Mouse (Mus musculus): Measurements from ENCODE around the gene Smpdl3b. TPM values are rescaled to one million over a fixed set of nuclear protein-coding genes. Genes with fewer than 3 reads are reported as not detected.

The Smpdl3b gene
- total and polyA plus RNA-seq, 3 experiments = 2.9 to 24.0 (median 3.6) TPM

- Histone ChIP-seq H3K27ac (ENCODE audit: insufficient read depth, low read depth) (no peak overlapping the region), H3K27me3 (replicated peaks) (no peaks in the 10 kb centered on the region), H3K4me2 (ENCODE audit: insufficient read depth, low read depth, poor library complexity, severe bottlenecking) (no peak overlapping the region), H3K36me3 (replicated peaks in 1 of 2; ENCODE audit: control insufficient read depth in 1 of 2, insufficient read depth in 1 of 2, low read length in 1 of 2) (peaks cover 11 to 21% of the 10 kb centered on the region in 2 experiments), H3K4me3 (replicated peaks in 1 of 3; ENCODE audit: low read depth in 2 of 3, low read length in 2 of 3, poor library complexity in 1 of 3) (no peak overlapping the region), H3K9ac (ENCODE audit: insufficient read depth, low read depth) (no peak overlapping the region), H3K79me2 (replicated peaks; ENCODE audit: control insufficient read depth, extremely low read depth, insufficient read depth, poor library complexity, severe bottlenecking) (no peaks in the 10 kb centered on the region), H3K4me1 (ENCODE audit: control insufficient read depth in 1 of 2, insufficient read depth in 2 of 2) (peaks cover 2 to 41% of the 10 kb centered on the region in 2 experiments; a peak in 3 of 4 replicates), H3K9me3 (replicated peaks; ENCODE audit: low read length) (no peaks in the 10 kb centered on the region)
- in situ Hi-C loops (cut with MboI; ENCODE audit: low pct_ligation_motif_present, low pct_unique_long_range_greater_than_20kb, low sequenced_read_pairs) (no loop called here), dilution Hi-C loops (cut with MboI; ENCODE audit: extremely low pct_ligation_motif_present, extremely low pct_unique_long_range_greater_than_20kb, low sequenced_read_pairs) (no loop called here)
- no peak for TF ChIP-seq CHD2 (IDR thresholded peaks at IDR 0.05; ENCODE audit: low read length)
- TF ChIP-seq ZMIZ1 (IDR thresholded peaks at IDR 0.05; ENCODE audit: low read depth, low read length) = no peak
- no peak for TF ChIP-seq MAX (IDR thresholded peaks at IDR 0.05; ENCODE audit: low read length)
- no peak for TF ChIP-seq NELFE (IDR thresholded peaks at IDR 0.05; ENCODE audit: low read depth, low read length)
- no peak; a peak in 1 of 4 replicates for TF ChIP-seq CTCF (conservative IDR thresholded peaks at IDR 0.05 in 1 of 2, IDR thresholded peaks at IDR 0.05 in 1 of 2; ENCODE audit: low read depth in 2 of 2, low read length in 2 of 2)
- TF ChIP-seq USF1 (IDR thresholded peaks at IDR 0.05; ENCODE audit: low read depth, low read length) = no peak
- no peak for TF ChIP-seq PAX5 (IDR thresholded peaks at IDR 0.05; ENCODE audit: low read length)
- TF ChIP-seq NRF1 (IDR thresholded peaks at IDR 0.05; ENCODE audit: low read depth, low read length) = no peak
- no peak for DNase-seq (ENCODE audit: extremely low read depth)
These were observed 23.8 kb downstream of the Smpdl3b start for GRCm38 (mm10) chr4:132733071-132733770.

- Histone ChIP-seq H3K27ac (ENCODE audit: insufficient read depth, low read depth) (no peak within 1 kb of the TSS), H3K4me2 (ENCODE audit: insufficient read depth, low read depth, poor library complexity, severe bottlenecking) (peak within 1 kb of the TSS; percentile 77), H3K9me3 (replicated peaks; ENCODE audit: low read length) (no peaks in the 10 kb centered on the region), H3K4me3 (replicated peaks in 1 of 3; ENCODE audit: low read depth in 2 of 3, low read length in 2 of 3, poor library complexity in 1 of 3) (peak within 1 kb of the TSS; percentile 63 to 92 (median 77)), H3K4me1 (ENCODE audit: control insufficient read depth in 1 of 2, insufficient read depth in 2 of 2) (peaks cover 2 to 41% of the 10 kb centered on the region in 2 experiments; a peak in 3 of 4 replicates), H3K9ac (ENCODE audit: insufficient read depth, low read depth) (peak within 1 kb of the TSS; percentile 46), H3K79me2 (replicated peaks; ENCODE audit: control insufficient read depth, extremely low read depth, insufficient read depth, poor library complexity, severe bottlenecking) (no peaks in the 10 kb centered on the region), H3K36me3 (replicated peaks in 1 of 2; ENCODE audit: control insufficient read depth in 1 of 2, insufficient read depth in 1 of 2, low read length in 1 of 2) (peaks cover 13 to 31% of the 10 kb centered on the region in 2 experiments), H3K27me3 (replicated peaks) (no peaks in the 10 kb centered on the region)
- peak; percentile 83 for DNase-seq (ENCODE audit: extremely low read depth)
- in situ Hi-C loops (cut with MboI; ENCODE audit: low pct_ligation_motif_present, low pct_unique_long_range_greater_than_20kb, low sequenced_read_pairs) = no loop called here
- dilution Hi-C loops (cut with MboI; ENCODE audit: extremely low pct_ligation_motif_present, extremely low pct_unique_long_range_greater_than_20kb, low sequenced_read_pairs) = no loop called here
- TF ChIP-seq KAT2A (IDR thresholded peaks at IDR 0.05; ENCODE audit: insufficient replicate concordance, low read length) = no peak
- no peak; the same call in 1 of the 2 replicates for TF ChIP-seq HCFC1 (IDR thresholded peaks at IDR 0.05; ENCODE audit: low read depth, low read length)
- TF ChIP-seq UBTF (IDR thresholded peaks at IDR 0.05; ENCODE audit: low read depth, low read length) = 0 out of 2 replicates have a peak, but pooled peaks have one; percentile 53
- no peak for TF ChIP-seq JUND (conservative IDR thresholded peaks at IDR 0.05; ENCODE audit: low read depth, low read length)
- no peak for TF ChIP-seq CHD1 (IDR thresholded peaks at IDR 0.05; ENCODE audit: low read depth, low read length)
- no peak for TF ChIP-seq JUN (IDR thresholded peaks at IDR 0.05; ENCODE audit: insufficient read depth, low read depth, low read length)
- peak; percentile 80 for TF ChIP-seq ELF1 (IDR thresholded peaks at IDR 0.05; ENCODE audit: low read depth, low read length)
- no peak for TF ChIP-seq ZKSCAN1 (IDR thresholded peaks at IDR 0.05; ENCODE audit: borderline replicate concordance, low read depth, low read length)
- TF ChIP-seq MAFK (IDR thresholded peaks at IDR 0.05; ENCODE audit: insufficient replicate concordance, low read length) = no peak
- TF ChIP-seq NELFE (IDR thresholded peaks at IDR 0.05; ENCODE audit: low read depth, low read length) = 0 out of 2 replicates have a peak, but pooled peaks have one; percentile 53
- TF ChIP-seq MAX (IDR thresholded peaks at IDR 0.05; ENCODE audit: low read length) = peak; percentile 34
- no peak for TF ChIP-seq MAZ (IDR thresholded peaks at IDR 0.05; ENCODE audit: low read depth, low read length)
- TF ChIP-seq RAD21 (IDR thresholded peaks at IDR 0.05; ENCODE audit: low read depth, low read length) = peak; percentile 18
- peak; percentile 71 for TF ChIP-seq POLR2A (IDR thresholded peaks at IDR 0.05; ENCODE audit: low read depth, low read length)
- 0 out of 2 replicates have a peak, but pooled peaks have one; percentile 36 for TF ChIP-seq POLR2AphosphoS2 (IDR thresholded peaks at IDR 0.05; ENCODE audit: low read depth, low read length)
- TF ChIP-seq SIN3A (IDR thresholded peaks at IDR 0.05; ENCODE audit: low read length) = peak; percentile 81
- no peak for TF ChIP-seq PAX5 (IDR thresholded peaks at IDR 0.05; ENCODE audit: low read length)
- no peak for TF ChIP-seq USF1 (IDR thresholded peaks at IDR 0.05; ENCODE audit: low read depth, low read length)
- 0 out of 2 replicates have a peak, but pooled peaks have one; percentile 17 for TF ChIP-seq MEF2A (IDR thresholded peaks at IDR 0.05; ENCODE audit: borderline replicate concordance, low read depth, low read length)
- no peak for TF ChIP-seq GABPA (IDR thresholded peaks at IDR 0.05; ENCODE audit: insufficient replicate concordance, low read depth, low read length)
- TF ChIP-seq EP300 (IDR thresholded peaks at IDR 0.05; ENCODE audit: low read length) = no peak
- no peak for TF ChIP-seq ZC3H11A (IDR thresholded peaks at IDR 0.05; ENCODE audit: low read depth, low read length)
- peak; percentile 36 for TF ChIP-seq SMC3 (IDR thresholded peaks at IDR 0.05; ENCODE audit: low read depth, low read length)
- TF ChIP-seq MYC (IDR thresholded peaks at IDR 0.05; ENCODE audit: low read depth, low read length) = peak; percentile 67; the same call in 1 of the 2 replicates
- TF ChIP-seq RCOR1 (conservative IDR thresholded peaks at IDR 0.05; ENCODE audit: low read depth, low read length) = no peak
- TF ChIP-seq ZNF384 (IDR thresholded peaks at IDR 0.05; ENCODE audit: low read depth, low read length) = no peak
- TF ChIP-seq CTCF (conservative IDR thresholded peaks at IDR 0.05 in 1 of 2, IDR thresholded peaks at IDR 0.05 in 1 of 2; ENCODE audit: low read depth in 2 of 2, low read length in 2 of 2) = peak in 1 of 2 experiments; percentile 39; a peak in 2 of 4 replicates
These were observed 24.8 kb downstream of the Smpdl3b start, which contains the start of gene Xkr8 for GRCm38 (mm10) chr4:132732148-132732684. TSS of gene Xkr8 (minus strand) at chr4:132732546.

Data from CH12.LX (cell line).